Mouse (Mus musculus) liver, embryonic 16.5 days (tissue): ENCODE data around the gene Slc2a4. TPM values are rescaled to one million over a fixed set of nuclear protein-coding genes. Genes with fewer than 3 reads are reported as not detected.

ENCODE experiments used
- ATAC-seq: fragments of 200-750 bp; cut with Nextera tagmentation; 2 replicates; pipeline ENCODE4 v1.8.0; 2017; ENCODE audit warnings: low read depth, mild to moderate bottlenecking, moderate number of reproducible peaks, moderate library complexity
- H3K27ac ChIP-seq: fragments of 300-500 bp; sonication (generic); 2 replicates; pipeline ENCODE4 v1.5.1; 2014; ENCODE audit warnings: mild to moderate bottlenecking, low read length
- H3K27me3 ChIP-seq: fragments of 300-500 bp; sonication (generic); 2 replicates; pipeline ENCODE4 v1.6.1; 2014; ENCODE audit warnings: low read depth, low read length, mixed read lengths; ENCODE audit not compliant: control insufficient read depth, insufficient read depth
- H3K36me3 ChIP-seq: fragments of 300-500 bp; sonication (generic); 2 replicates; pipeline ENCODE4 v1.6.1; 2014; ENCODE audit warnings: mild to moderate bottlenecking; ENCODE audit not compliant: control insufficient read depth, insufficient read depth
- H3K4me1 ChIP-seq: fragments of 300-500 bp; sonication (generic); 2 replicates; pipeline ENCODE4 v1.6.1; 2014; ENCODE audit warnings: low read depth, low read length, mixed read lengths; ENCODE audit not compliant: control insufficient read depth
- H3K4me2 ChIP-seq: fragments of 300-500 bp; sonication (generic); 2 replicates; pipeline ENCODE4 v1.6.1; 2014; ENCODE audit warnings: low read depth, low read length, mixed read lengths
- H3K4me3 ChIP-seq: fragments of 300-500 bp; sonication (generic); 2 replicates; pipeline ENCODE4 v1.5.1; 2014; ENCODE audit warnings: low read depth, mild to moderate bottlenecking, low read length
- H3K9ac ChIP-seq: fragments of 300-500 bp; sonication (generic); 2 replicates; pipeline ENCODE4 v1.6.1; 2014; ENCODE audit warnings: low read depth, low read length
- H3K9me3 ChIP-seq: fragments of 300-500 bp; sonication (generic); replicated peaks from 2 replicates; pipeline ENCODE4 v1.6.1; 2016; ENCODE audit warnings: low read length; ENCODE audit not compliant: control insufficient read depth
- WGBS: fragments of 180-500 bp; shearing (Covaris S2); extraction: QIAGEN DNeasy Blood & Tissue Kit; methylation state at CpG from one replicate; pipeline ENCODE4 v1.1.7; 2014; ENCODE audit not compliant: insufficient replicate concordance; 5-methylcytosine and 5-hydroxymethylcytosine counted together
- microRNA-seq: library from miRNA; unstranded; fragments of <30 nt; microRNA quantifications from one replicate; pipeline ENCODE4, GENCODE M21; 2016
- polyA plus RNA-seq: library from polyadenylated mRNA; unstranded; fragments of >200 nt; fragmentation: Nextera tagmentation; extraction: Ambion mirVana; gene quantifications from 2 replicates; pipeline ENCODE4 v1.2.1, GENCODE M21; 2015

Gene Slc2a4
- polyA plus RNA-seq, 1 experiment from 2014 or later, result 22.6 TPM

DNA sequence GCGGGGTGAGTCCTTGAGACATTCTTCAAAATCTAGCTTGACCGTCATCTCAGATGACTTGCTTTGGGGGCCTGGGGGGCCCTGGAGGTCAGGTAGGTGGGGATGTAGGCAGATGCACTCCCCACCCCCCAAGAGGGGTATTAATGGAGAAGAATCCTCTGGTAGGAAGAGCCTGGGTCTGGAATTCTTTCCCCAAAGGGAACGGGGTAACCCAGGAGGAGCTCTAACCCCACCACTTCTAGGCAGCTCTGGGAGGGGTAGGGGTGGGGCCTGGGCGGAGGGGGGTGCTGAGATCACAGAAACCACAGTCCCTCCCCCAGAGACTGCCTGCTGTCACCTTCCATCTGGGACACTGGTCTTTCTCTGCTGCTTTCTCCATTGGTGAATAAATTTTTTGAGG is 52.7 kb downstream of the Slc2a4 start, which contains the start of gene Acap1:
Gene Acap1 (minus strand): TSS at position 249 of the 400 bp plus-strand sequence.
- H3K27me3 ChIP-seq, result 0 out of 2 replicates have a peak, but pooled peaks cover 3% of the 10 kb centered on the region
- peak; percentile 63 for ATAC-seq

DNA sequence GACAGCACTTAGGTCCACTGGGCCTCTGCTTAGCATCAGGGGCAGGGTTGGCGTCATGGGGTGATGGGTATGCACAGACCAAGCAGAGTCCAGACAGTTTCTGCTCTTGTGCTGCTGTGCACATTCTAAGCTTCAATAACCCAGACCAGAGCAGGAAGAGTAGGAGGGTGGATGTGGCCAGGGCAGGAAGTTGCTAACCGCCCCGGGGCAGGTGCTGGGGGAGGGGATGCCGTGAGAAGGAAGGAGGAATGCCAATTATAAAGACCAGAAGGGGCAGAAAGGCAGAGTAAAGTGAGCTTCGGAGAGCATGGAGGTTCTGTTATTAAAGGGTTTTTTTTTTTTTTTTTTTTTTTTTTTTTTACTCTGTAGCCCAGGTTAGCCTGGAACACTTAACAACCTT is 53.3 kb downstream of the Slc2a4 start:
- ATAC-seq, result no peak
- H3K9ac ChIP-seq, result no peak overlapping the region
- 17% methylated on average over 5 of the region's 5 CpGs for WGBS
- H3K4me2 ChIP-seq, result no peak overlapping the region
- H3K4me3 ChIP-seq, result peak overlapping the region; percentile 22; the same call in 1 of the 2 replicates
- H3K4me1 ChIP-seq, result peaks cover 23% of the 10 kb centered on the region
- no peaks in the 10 kb centered on the region for H3K36me3 ChIP-seq
- H3K9me3 ChIP-seq, result no peaks in the 10 kb centered on the region
- H3K27ac ChIP-seq, result no peak overlapping the region; the same call in 1 of the 2 replicates
- 0 out of 2 replicates have a peak, but pooled peaks cover 3% of the 10 kb centered on the region for H3K27me3 ChIP-seq

More for the DNA sequence above, 52.7 kb downstream of the Slc2a4 start, which contains the start of gene Acap1:
- peak within 1 kb of the TSS; percentile 64 for H3K27ac ChIP-seq
- 31% methylated on average over 4 of the region's 4 CpGs for WGBS
- no peak within 1 kb of the TSS for H3K9ac ChIP-seq
- no peaks in the 10 kb centered on the region for H3K36me3 ChIP-seq
- H3K4me3 ChIP-seq, result peak within 1 kb of the TSS; percentile 22; the same call in 1 of the 2 replicates
- H3K4me1 ChIP-seq, result peaks cover 29% of the 10 kb centered on the region
- H3K9me3 ChIP-seq, result no peaks in the 10 kb centered on the region
- 0 out of 2 replicates have a peak within 1 kb of the TSS, but pooled peaks have one; percentile 22 for H3K4me2 ChIP-seq

Small RNA genes lying within 50 kb of the gene (microRNA-seq; reads per million reads assigned to microRNA genes)
- not detected for gene Gm44349

Other genes with a start within 250 kb of the Slc2a4 start
- 11.1 and 11.9 TPM in 2 replicates for gene Polr2a, start 189.6 kb downstream of the Slc2a4 start, polyA plus RNA-seq
- 0.07 TPM in 1 of 2 replicates, not detected in the other for gene Slc35g3, start 186.2 kb downstream of the Slc2a4 start, polyA plus RNA-seq
- 0.61 and 0.81 TPM in 2 replicates for gene Zbtb4, start 182.3 kb downstream of the Slc2a4 start, polyA plus RNA-seq
- gene Chrnb1, start 152.2 kb downstream of the Slc2a4 start, polyA plus RNA-seq, result 0.61 and 0.96 TPM in 2 replicates
- gene Fgf11, start 146.3 kb downstream of the Slc2a4 start, polyA plus RNA-seq, result 0.19 and 0.21 TPM in 2 replicates
- gene Tmem102, start 142.6 kb downstream of the Slc2a4 start, polyA plus RNA-seq, result 0.62 and 1.0 TPM in 2 replicates
- not detected in 2 replicates for gene Gm39566, start 132.9 kb downstream of the Slc2a4 start, polyA plus RNA-seq
- gene Spem2, start 129.7 kb downstream of the Slc2a4 start, polyA plus RNA-seq, result not detected in 2 replicates
- not detected in 2 replicates for gene Spem1, start 126.0 kb downstream of the Slc2a4 start, polyA plus RNA-seq
- 0.66 and 0.83 TPM in 2 replicates for gene Nlgn2, start 110.4 kb downstream of the Slc2a4 start, polyA plus RNA-seq
- gene Tmem256, start 109.7 kb downstream of the Slc2a4 start, polyA plus RNA-seq, result 404 and 413 TPM in 2 replicates
- 22.0 and 27.8 TPM in 2 replicates for gene Plscr3, start 101.8 kb downstream of the Slc2a4 start, polyA plus RNA-seq
- 0.74 and 0.96 TPM in 2 replicates for gene Tnk1, start 89.5 kb downstream of the Slc2a4 start, polyA plus RNA-seq
- not detected in 2 replicates for gene Tmem95, start 70.2 kb downstream of the Slc2a4 start, polyA plus RNA-seq
- 1.3 and 1.4 TPM in 2 replicates for gene Kctd11, start 66.8 kb downstream of the Slc2a4 start, polyA plus RNA-seq
- gene Acap1, start 52.6 kb downstream of the Slc2a4 start, polyA plus RNA-seq, result 6.5 and 6.8 TPM in 2 replicates
- 0.46 and 0.76 TPM in 2 replicates for gene 2810408A11Rik, start 47.2 kb downstream of the Slc2a4 start, polyA plus RNA-seq
- 2.2 and 2.6 TPM in 2 replicates for gene Neurl4, start 47.1 kb downstream of the Slc2a4 start, polyA plus RNA-seq
- 81.1 and 83.1 TPM in 2 replicates for gene Gps2, start 34.3 kb downstream of the Slc2a4 start, polyA plus RNA-seq
- gene Eif5a, start 26.2 kb downstream of the Slc2a4 start, polyA plus RNA-seq, result 1,065 and 1,134 TPM in 2 replicates
- gene Ybx2, start 12.4 kb downstream of the Slc2a4 start, polyA plus RNA-seq, result 0.18 TPM in 1 of 2 replicates, not detected in the other
- 5.4 and 11.7 TPM in 2 replicates for gene Cldn7, start 16.6 kb upstream of the Slc2a4 start, polyA plus RNA-seq
- gene Ctdnep1, start 33.0 kb upstream of the Slc2a4 start, polyA plus RNA-seq, result 7.1 and 7.3 TPM in 2 replicates
- gene Elp5, start 34.3 kb upstream of the Slc2a4 start, polyA plus RNA-seq, result 55.1 and 57.2 TPM in 2 replicates
- 255 and 280 TPM in 2 replicates for gene Gabarap, start 43.0 kb upstream of the Slc2a4 start, polyA plus RNA-seq
- 17.5 and 18.2 TPM in 2 replicates for gene Phf23, start 47.6 kb upstream of the Slc2a4 start, polyA plus RNA-seq
- 4.4 and 5.1 TPM in 2 replicates for gene Dvl2, start 52.4 kb upstream of the Slc2a4 start, polyA plus RNA-seq
- gene Acadvl, start 67.2 kb upstream of the Slc2a4 start, polyA plus RNA-seq, result 127 and 138 TPM in 2 replicates
- gene Dlg4, start 68.8 kb upstream of the Slc2a4 start, polyA plus RNA-seq, result 0.40 and 0.53 TPM in 2 replicates
- 5.0 and 6.0 TPM in 2 replicates for gene Asgr1, start 105.9 kb upstream of the Slc2a4 start, polyA plus RNA-seq
- 12.9 and 13.1 TPM in 2 replicates for gene Asgr2, start 144.5 kb upstream of the Slc2a4 start, polyA plus RNA-seq
- gene Mgl2, start 182.1 kb upstream of the Slc2a4 start, polyA plus RNA-seq, result 2.5 and 3.0 TPM in 2 replicates
- gene Clec10a, start 208.0 kb upstream of the Slc2a4 start, polyA plus RNA-seq, result 0.63 and 0.64 TPM in 2 replicates